Mouse (Mus musculus): ENCODE results near the gene Commd6.
A peak's percentile ranks its signal among the peaks of the same experiment; 100 is the strongest.

Commd6 gene

GRCm38 (mm10) chr14:101640153-101640843, at the start of gene Commd6:
Gene Commd6 (minus strand): TSS chr14:101640686.
- DNase-seq, result peak; percentile 91

GRCm38 (mm10) chr14:101688406-101688805, 47.9 kb upstream of the Commd6 start:
- no peak for DNase-seq

GRCm38 (mm10) chr14:101687696-101688095, 47.2 kb upstream of the Commd6 start:
- no peak for DNase-seq

- DNase-seq, result no peak
Measured at GRCm38 (mm10) chr14:101672226-101672625, 31.7 kb upstream of the Commd6 start.

GRCm38 (mm10) chr14:101668626-101669025, 28.1 kb upstream of the Commd6 start:
- DNase-seq, result no peak

- no peak for DNase-seq
Measured at GRCm38 (mm10) chr14:101666536-101666935, 26.1 kb upstream of the Commd6 start.

- DNase-seq, result no peak
Measured at GRCm38 (mm10) chr14:101666056-101666455, 25.6 kb upstream of the Commd6 start.

GRCm38 (mm10) chr14:101664274-101664673, 23.8 kb upstream of the Commd6 start:
- DNase-seq, result no peak

- DNase-seq, result no peak
Measured at GRCm38 (mm10) chr14:101661654-101662412, 21.3 kb upstream of the Commd6 start.

GRCm38 (mm10) chr14:101656307-101656706, 15.8 kb upstream of the Commd6 start:
- DNase-seq, result no peak

- DNase-seq, result no peak
Measured at GRCm38 (mm10) chr14:101654526-101654909, 14.0 kb upstream of the Commd6 start.

- DNase-seq, result peak; percentile 99
Measured at GRCm38 (mm10) chr14:101653581-101654525, 13.4 kb upstream of the Commd6 start, which contains the start of gene Uchl3. Gene Uchl3 (plus strand): TSS chr14:101653967.

- DNase-seq, result no peak
Measured at GRCm38 (mm10) chr14:101652571-101652970, 12.1 kb upstream of the Commd6 start.

- no peak for DNase-seq
Measured at GRCm38 (mm10) chr14:101650551-101650950, 10.1 kb upstream of the Commd6 start.

GRCm38 (mm10) chr14:101644948-101645347, 4.5 kb upstream of the Commd6 start:
- no peak for DNase-seq

- DNase-seq, result no peak
Measured at GRCm38 (mm10) chr14:101637381-101637780, 3.1 kb downstream of the Commd6 start.

- DNase-seq, result no peak
Measured at GRCm38 (mm10) chr14:101635765-101636164, 4.7 kb downstream of the Commd6 start.

- no peak for DNase-seq
Measured at GRCm38 (mm10) chr14:101630548-101630947, 9.9 kb downstream of the Commd6 start.

- DNase-seq, result no peak
Measured at GRCm38 (mm10) chr14:101617680-101618079, 22.8 kb downstream of the Commd6 start.

- no peak for DNase-seq
Measured at GRCm38 (mm10) chr14:101616178-101616577, 24.3 kb downstream of the Commd6 start.

- no peak for DNase-seq
Measured at GRCm38 (mm10) chr14:101613206-101613605, 27.3 kb downstream of the Commd6 start.

- DNase-seq, result no peak
Measured at GRCm38 (mm10) chr14:101610701-101611100, 29.8 kb downstream of the Commd6 start.
